Mouse (Mus musculus) E14TG2a.4 (cell line): Measurements from ENCODE around the gene Tacr2.

Experiments
- CTCF ChIP-seq: conservative IDR thresholded peaks from 2 replicates; pipeline ENCODE4 v1.5.1; 2014; ENCODE audit warnings: low read length
- NANOG ChIP-seq: IDR thresholded peaks from 2 replicates; pipeline ENCODE4 v1.6.1; 2014; ENCODE audit warnings: borderline replicate concordance, low read length, mixed read lengths
- POU5F1 ChIP-seq: IDR thresholded peaks from 2 replicates; pipeline ENCODE4 v1.6.1; 2014; ENCODE audit warnings: low read length, borderline replicate concordance

GRCm38 (mm10) chr10:62244067-62244466, 8.2 kb upstream of the Tacr2 start:
- TF ChIP-seq CTCF, result no peak
- no peak for TF ChIP-seq NANOG
- no peak for TF ChIP-seq POU5F1
